Mouse (Mus musculus) kidney, adult 2 months (tissue): Measurements from ENCODE around the gene Rpl3. TPM values are rescaled to one million over a fixed set of nuclear protein-coding genes. Genes with fewer than 3 reads are reported as not detected.

Experiments used
- DNase-seq: peaks from one replicate; pipeline ENCODE4 v3.0.0; 2021
- H3K27ac ChIP-seq: fragments of 200-500 bp; 2 replicates; pipeline ENCODE4 v1.5.1; 2012; ENCODE audit warnings: low read depth, low read length, control low read depth, inconsistent platforms; ENCODE audit not compliant: insufficient read depth
- H3K27me3 ChIP-seq: fragments of 200-500 bp; replicated peaks from 2 replicates; pipeline ENCODE4 v1.6.1; 2012; ENCODE audit warnings: mild to moderate bottlenecking, moderate library complexity, low read length, inconsistent platforms; ENCODE audit not compliant: control insufficient read depth, insufficient read depth
- H3K36me3 ChIP-seq: fragments of 200-500 bp; 2 replicates; pipeline ENCODE4 v1.6.1; 2012; ENCODE audit warnings: mild to moderate bottlenecking, moderate library complexity, low read length, inconsistent platforms; ENCODE audit not compliant: control insufficient read depth, insufficient read depth
- H3K4me1 ChIP-seq: fragments of 200-500 bp; 2 replicates; pipeline ENCODE4 v1.6.1; 2011; ENCODE audit warnings: low read length; ENCODE audit not compliant: control insufficient read depth, insufficient read depth
- H3K4me3 ChIP-seq: fragments of 200-500 bp; 2 replicates; pipeline ENCODE4 v1.5.1; 2011; ENCODE audit warnings: mild to moderate bottlenecking, low read depth, low read length, control low read depth; ENCODE audit not compliant: insufficient read depth
- CTCF ChIP-seq: fragments of 200-500 bp; conservative IDR thresholded peaks from 2 replicates; pipeline ENCODE4 v1.5.1; 2011; ENCODE audit warnings: low read depth, mild to moderate bottlenecking, control low read depth, low read length, moderate library complexity, mixed read lengths; ENCODE audit not compliant: insufficient read depth, insufficient read length
- POLR2A ChIP-seq: fragments of 200-500 bp; IDR thresholded peaks from one replicate; pipeline ENCODE4 v1.6.1; 2011; ENCODE audit warnings: low read depth, low read length, control low read depth
- WGBS: fragments of 180-500 bp; shearing (Covaris S2); methylation state at CpG from one replicate; pipeline ENCODE4 v1.1.7; 2018; 5-methylcytosine and 5-hydroxymethylcytosine counted together
- polyA plus RNA-seq: library from polyadenylated mRNA; depleted of rRNA; stranded (reverse); fragments of >200 nt; gene quantifications from 2 replicates; pipeline ENCODE4 v1.2.3, GENCODE M21; 2012

Gene Rpl3
- polyA plus RNA-seq, 1 experiment: 689 TPM

DNA sequence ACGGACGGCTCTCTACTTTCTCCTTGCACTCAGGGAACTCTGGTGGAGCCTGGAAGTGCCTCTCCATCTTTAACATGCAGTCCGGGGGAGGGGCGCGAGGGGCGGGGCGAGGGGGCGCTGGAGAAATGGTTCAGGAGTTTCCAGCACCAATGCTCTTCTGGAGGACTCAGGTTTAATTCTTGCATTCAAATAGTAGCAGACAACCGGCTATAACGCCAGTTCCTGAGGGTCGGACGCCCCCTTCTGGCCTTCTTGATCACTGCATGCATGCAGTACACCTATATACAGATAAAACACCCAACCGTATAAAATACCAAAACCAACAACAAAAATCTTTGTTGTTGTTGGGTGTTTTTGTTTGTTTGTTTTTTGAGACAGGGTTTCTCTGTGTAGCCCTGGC lies 26.3 kb downstream of the Rpl3 start:
- H3K36me3 ChIP-seq: no peaks in the 10 kb centered on the region
- H3K4me3 ChIP-seq: no peak overlapping the region
- H3K4me1 ChIP-seq: peaks cover 3% of the 10 kb centered on the region; the same call in 1 of the 2 replicates
- no peaks in the 10 kb centered on the region for H3K27me3 ChIP-seq
- 25% methylated on average over 13 of the region's 13 CpGs for WGBS
- H3K27ac ChIP-seq: no peak overlapping the region
- TF ChIP-seq CTCF (peak; percentile 58), POLR2A (no peak)
- DNase-seq: peak; percentile 51

- TF ChIP-seq CTCF: no peak
- no peak for TF ChIP-seq POLR2A
- no peak for DNase-seq
- no peaks in the 10 kb centered on the region for H3K36me3 ChIP-seq
- H3K27me3 ChIP-seq: no peaks in the 10 kb centered on the region
- H3K4me3 ChIP-seq: no peak overlapping the region
- 82% methylated on average over 5 of the region's 5 CpGs for WGBS
- H3K4me1 ChIP-seq: peaks cover 6% of the 10 kb centered on the region; the same call in 1 of the 2 replicates
- no peak overlapping the region for H3K27ac ChIP-seq
Observed at GRCm38 (mm10) chr15:80064965-80065364, 26.7 kb downstream of the Rpl3 start.

DNA sequence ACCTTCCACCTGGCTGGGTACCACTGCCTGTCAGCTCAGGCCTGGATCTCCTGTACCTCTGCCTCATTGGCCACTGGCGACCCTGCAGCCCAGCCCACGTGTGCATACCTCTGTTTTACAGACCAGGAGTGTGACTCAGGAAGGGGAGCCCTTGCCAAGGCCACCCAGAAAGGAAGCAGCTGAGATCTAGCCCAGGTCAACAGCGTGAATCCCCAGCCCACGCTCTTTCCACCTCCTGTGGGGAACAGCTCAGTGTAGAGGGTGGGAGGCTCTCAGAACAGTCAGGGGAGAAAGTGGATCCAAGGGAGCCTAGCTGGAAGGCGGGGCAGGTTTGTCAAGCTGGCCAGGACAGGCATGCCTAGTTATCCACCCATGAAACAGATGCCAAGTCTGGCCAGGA lies 28.8 kb downstream of the Rpl3 start:
- H3K4me1 ChIP-seq: peaks cover 8% of the 10 kb centered on the region; the same call in 1 of the 2 replicates
- TF ChIP-seq CTCF (no peak), POLR2A (no peak)
- H3K4me3 ChIP-seq: no peak overlapping the region
- no peak overlapping the region for H3K27ac ChIP-seq
- no peaks in the 10 kb centered on the region for H3K36me3 ChIP-seq
- WGBS: 51% methylated on average over 5 of the region's 5 CpGs
- no peak for DNase-seq
- H3K27me3 ChIP-seq: no peaks in the 10 kb centered on the region

- Histone ChIP-seq H3K4me3 (no peak overlapping the region), H3K36me3 (no peaks in the 10 kb centered on the region), H3K27ac (no peak overlapping the region), H3K27me3 (no peaks in the 10 kb centered on the region), H3K4me1 (peaks cover 8% of the 10 kb centered on the region; the same call in 1 of the 2 replicates)
- no peak for TF ChIP-seq CTCF
- no peak for TF ChIP-seq POLR2A
- WGBS: 68% methylated on average over 7 of the region's 9 CpGs
- no peak for DNase-seq
Observed at GRCm38 (mm10) chr15:80062339-80062738, 29.3 kb downstream of the Rpl3 start.

DNA sequence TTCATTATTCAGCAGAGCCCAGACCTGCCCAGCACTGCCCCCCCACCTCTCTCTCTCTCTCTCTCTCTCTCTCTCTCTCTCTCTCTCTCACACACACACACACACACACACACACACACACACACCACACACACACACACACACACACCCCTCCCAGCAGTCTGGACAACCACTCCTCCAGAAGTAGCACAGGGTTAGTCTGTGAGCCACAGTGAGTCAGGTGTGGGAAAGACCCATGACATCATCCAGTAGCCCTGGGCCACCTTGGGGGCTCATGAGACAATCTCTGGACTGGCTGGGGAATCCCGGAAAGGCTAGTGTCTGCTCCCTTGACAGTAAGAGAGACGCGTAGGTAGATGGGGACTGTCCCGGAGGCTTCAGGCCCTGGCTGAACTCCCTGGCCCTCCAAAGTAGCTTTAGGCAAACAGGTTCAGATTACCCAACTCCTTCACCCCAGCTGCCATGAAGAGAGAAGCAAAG lies 30.6 kb downstream of the Rpl3 start:
- TF ChIP-seq CTCF (no peak), POLR2A (no peak)
- 75% methylated on average over 4 of the region's 4 CpGs for WGBS
- no peak overlapping the region for H3K4me3 ChIP-seq
- H3K27me3 ChIP-seq: no peaks in the 10 kb centered on the region
- H3K27ac ChIP-seq: peak overlapping the region; percentile 61; the same call in 1 of the 2 replicates
- DNase-seq: no peak
- H3K36me3 ChIP-seq: no peaks in the 10 kb centered on the region
- peaks cover 8% of the 10 kb centered on the region; the same call in 1 of the 2 replicates for H3K4me1 ChIP-seq

DNA sequence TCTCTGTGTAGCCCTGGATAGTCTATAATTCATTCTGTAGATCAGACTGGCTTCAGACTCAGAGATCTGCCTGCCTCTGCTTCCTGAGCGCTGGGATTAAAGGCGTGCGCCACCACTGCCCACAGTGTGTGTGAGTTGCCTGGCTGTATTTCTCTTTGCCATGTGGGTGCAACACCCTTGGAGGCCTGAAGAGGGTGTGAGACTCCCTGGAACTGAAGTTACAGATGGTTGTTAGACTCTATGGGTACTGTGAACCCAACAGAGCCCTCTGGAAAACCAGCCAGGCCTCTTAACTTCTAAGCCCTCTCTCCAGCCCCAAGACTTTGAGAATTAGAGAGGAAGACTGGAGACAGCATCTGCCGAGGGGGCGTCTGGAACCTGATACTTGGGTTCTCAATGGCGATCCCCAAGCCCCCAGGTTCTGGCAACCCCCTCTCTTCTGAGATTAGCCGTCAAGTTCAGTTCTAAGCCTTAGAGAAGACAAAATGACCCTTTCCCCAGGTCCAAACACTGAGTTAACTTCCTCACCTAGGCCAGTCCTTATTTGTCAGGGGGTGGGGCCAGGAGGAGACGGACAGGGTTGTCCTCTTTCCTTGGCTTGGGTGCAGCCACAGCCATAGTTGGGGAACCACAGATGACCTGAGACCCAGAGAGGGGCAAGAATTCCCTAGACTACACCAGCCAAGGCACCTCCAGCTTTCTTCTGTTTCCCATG lies 31.2 kb downstream of the Rpl3 start:
- no peaks in the 10 kb centered on the region for H3K36me3 ChIP-seq
- 83% methylated on average over 8 of the region's 8 CpGs for WGBS
- H3K27ac ChIP-seq: peak overlapping the region; percentile 61
- H3K27me3 ChIP-seq: no peaks in the 10 kb centered on the region
- TF ChIP-seq POLR2A (no peak), CTCF (no peak)
- peak; percentile 65 for DNase-seq
- H3K4me1 ChIP-seq: peaks cover 8% of the 10 kb centered on the region; the same call in 1 of the 2 replicates
- H3K4me3 ChIP-seq: no peak overlapping the region

DNA sequence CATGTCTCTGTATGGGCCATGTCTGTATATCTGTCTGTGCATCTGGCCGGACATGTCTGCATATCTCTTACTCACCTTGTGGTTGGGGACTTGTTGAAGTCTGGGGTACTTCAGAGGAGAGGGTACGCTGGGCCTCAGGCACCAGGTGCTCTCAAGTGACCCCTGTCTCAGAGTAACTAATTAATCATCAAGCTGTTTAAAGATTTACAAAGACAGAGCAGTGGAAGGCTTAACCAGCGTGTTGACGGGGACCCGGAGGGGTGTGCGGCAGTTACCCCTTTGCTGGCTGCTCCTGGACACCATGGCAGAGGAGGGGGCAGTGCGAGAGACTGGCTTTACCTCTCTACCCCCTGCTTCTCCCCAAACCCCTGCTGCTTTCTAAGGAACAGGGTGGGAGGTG lies 32.1 kb downstream of the Rpl3 start:
- H3K36me3 ChIP-seq: no peaks in the 10 kb centered on the region
- H3K27me3 ChIP-seq: no peaks in the 10 kb centered on the region
- WGBS: 37% methylated on average over 7 of the region's 7 CpGs
- peak; percentile 84 for DNase-seq
- H3K27ac ChIP-seq: peak overlapping the region; percentile 99
- H3K4me3 ChIP-seq: no peak overlapping the region
- H3K4me1 ChIP-seq: peaks cover 8% of the 10 kb centered on the region; the same call in 1 of the 2 replicates
- TF ChIP-seq CTCF: no peak
- no peak for TF ChIP-seq POLR2A
